24 mouse cellular contexts compared by ENCODE assay signal in genomic region chr1:69583932-69584659, GRCm38 (mm10).
DNase-seq lines count a peak whose midpoint lies in the region; ATAC-seq and TF ChIP-seq lines count a peak whose summit lies in the region.
"Had no signal": no experiment of that assay in that cellular context is flagged by ENCODE, and none has a peak within 500 bp of the region (broad histone marks: within the 10 kb centered on the region; RNA-seq: fewer than 3 reads in every experiment).

No protein-coding gene starts in this region.

- no peak for TF ChIP-seq CTCF in liver, postnatal 0 days (IDR thresholded peaks at IDR 0.05; ENCODE audit: low read depth)
- TF ChIP-seq CTCF in liver, embryonic 14.5 days (IDR thresholded peaks at IDR 0.05; ENCODE audit: low read depth), result no peak

- no peak overlapping the region for H3K4me3 ChIP-seq in liver, embryonic 12.5 days
- no peak overlapping the region for H3K4me3 ChIP-seq in liver, postnatal 0 days (ENCODE audit: low read depth, low read length)
- no peak overlapping the region for H3K4me3 ChIP-seq in liver, embryonic 14.5 days (ENCODE audit: insufficient read depth in 1 of 2, low read depth in 2 of 2, low read length in 2 of 2)
- H3K4me3 ChIP-seq: embryonic facial prominence, embryonic 15.5 days; erythroblast, embryonic 14.5 days; forebrain, embryonic 12.5 days; heart, adult 2 months; heart, embryonic 15.5 days; hindbrain, embryonic 13.5 days had no signal

- DNase-seq in liver, postnatal 0 days, result no peak
- no peak for DNase-seq in liver, embryonic 14.5 days (ENCODE audit: low read depth in 3 of 3, low spot score in 3 of 3)
- DNase-seq in spleen, adult 18-20 months, result no peak
- no peak for DNase-seq in layer of hippocampus, adult 9-11 months
- DNase-seq: adrenal gland, adult 2 months; adrenal gland, postnatal 25 days; cerebellum, adult 2 months; cerebellum, postnatal 10 days; embryo, embryonic 11 days; gastrocnemius, postnatal 10 days; heart, adult 2 months; heart, postnatal 14 days had no signal

- H3K4me1 ChIP-seq in liver, embryonic 12.5 days, result peaks cover 10% of the 10 kb centered on the region
- no peaks in the 10 kb centered on the region for H3K4me1 ChIP-seq in liver, postnatal 0 days (ENCODE audit: insufficient read depth)
- peaks cover 3 to 6% of the 10 kb centered on the region in 2 experiments for H3K4me1 ChIP-seq in liver, embryonic 14.5 days (replicated peaks; ENCODE audit: control insufficient read depth in 2 of 2, insufficient read depth in 2 of 2, low read length in 1 of 2)
- H3K4me1 ChIP-seq: embryonic facial prominence, embryonic 15.5 days; forebrain, embryonic 12.5 days; heart, embryonic 15.5 days; hindbrain, embryonic 13.5 days had no signal

- TF ChIP-seq EP300 in liver, postnatal 0 days (IDR thresholded peaks at IDR 0.05; ENCODE audit: low read depth), result no peak
- no peak for TF ChIP-seq EP300 in liver, embryonic 14.5 days (IDR thresholded peaks at IDR 0.05; ENCODE audit: low read depth)

- no peaks in the 10 kb centered on the region for H3K36me3 ChIP-seq in liver, embryonic 12.5 days
- H3K36me3 ChIP-seq in liver, postnatal 0 days (replicated peaks; ENCODE audit: insufficient read depth, low read length), result no peaks in the 10 kb centered on the region
- no peaks in the 10 kb centered on the region for H3K36me3 ChIP-seq in liver, embryonic 14.5 days (replicated peaks; ENCODE audit: control insufficient read depth, insufficient read depth, low read depth)
- H3K36me3 ChIP-seq: embryonic facial prominence, embryonic 15.5 days; forebrain, embryonic 12.5 days; heart, embryonic 15.5 days; hindbrain, embryonic 13.5 days had no signal

- H3K27me3 ChIP-seq in liver, embryonic 12.5 days (replicated peaks), result no peaks in the 10 kb centered on the region
- H3K27me3 ChIP-seq in liver, postnatal 0 days (ENCODE audit: insufficient read depth, low read length), result no peaks in the 10 kb centered on the region
- no peaks in the 10 kb centered on the region for H3K27me3 ChIP-seq in liver, embryonic 14.5 days (ENCODE audit: control insufficient read depth, insufficient read depth, low read length)
- H3K27me3 ChIP-seq: embryonic facial prominence, embryonic 15.5 days; forebrain, embryonic 12.5 days; heart, embryonic 15.5 days; hindbrain, embryonic 13.5 days had no signal

- H3K27ac ChIP-seq in liver, embryonic 12.5 days, result no peak overlapping the region
- H3K27ac ChIP-seq in liver, postnatal 0 days (ENCODE audit: low read depth), result no peak overlapping the region
- H3K27ac ChIP-seq in liver, embryonic 14.5 days, result no peak overlapping the region
- H3K27ac ChIP-seq: embryonic facial prominence, embryonic 15.5 days; forebrain, embryonic 12.5 days; heart, adult 2 months; heart, embryonic 15.5 days; hindbrain, embryonic 13.5 days; hindbrain, postnatal 0 days had no signal

- no peak overlapping the region for H3K4me2 ChIP-seq in liver, embryonic 12.5 days
- no peak overlapping the region for H3K4me2 ChIP-seq in liver, postnatal 0 days (ENCODE audit: low read depth, low read length)
- H3K4me2 ChIP-seq in liver, embryonic 14.5 days (ENCODE audit: low read depth), result no peak overlapping the region
- H3K4me2 ChIP-seq: embryonic facial prominence, embryonic 15.5 days; forebrain, embryonic 12.5 days; heart, embryonic 11.5 days; heart, embryonic 15.5 days; hindbrain, embryonic 13.5 days had no signal

- peak; percentile 68 for ATAC-seq in liver, embryonic 12.5 days
- ATAC-seq in liver, postnatal 0 days, result no peak
- peak; percentile 64 for ATAC-seq in erythroid progenitor cell, adult 5-6 weeks (replicated peaks; ENCODE audit: low FRiP score, poor library complexity, severe bottlenecking)
- ATAC-seq in liver, embryonic 14.5 days (ENCODE audit: insufficient read depth), result peak; percentile 57
- ATAC-seq in megakaryocyte-erythroid progenitor cell, adult 5-6 weeks (replicated peaks; ENCODE audit: low FRiP score, low TSS enrichment, poor library complexity, severe bottlenecking), result peak; percentile 83
- no peak for ATAC-seq in megakaryocyte, adult 5-6 weeks (ENCODE audit: poor library complexity, severe bottlenecking)
- ATAC-seq: forebrain, embryonic 16.5 days; hindbrain, postnatal 0 days had no signal

- H3K9ac ChIP-seq in liver, embryonic 12.5 days, result no peak overlapping the region
- no peak overlapping the region for H3K9ac ChIP-seq in liver, postnatal 0 days (replicated peaks)
- H3K9ac ChIP-seq in liver, embryonic 14.5 days (replicated peaks), result no peak overlapping the region
- H3K9ac ChIP-seq: embryonic facial prominence, embryonic 15.5 days; forebrain, embryonic 12.5 days; heart, embryonic 15.5 days; hindbrain, embryonic 13.5 days had no signal

- no peaks in the 10 kb centered on the region for H3K9me3 ChIP-seq in liver, embryonic 12.5 days (replicated peaks)
- no peaks in the 10 kb centered on the region for H3K9me3 ChIP-seq in liver, postnatal 0 days (ENCODE audit: low read length)
- H3K9me3 ChIP-seq in liver, embryonic 14.5 days (ENCODE audit: control insufficient read depth, low read length), result no peaks in the 10 kb centered on the region
- H3K9me3 ChIP-seq: embryonic facial prominence, embryonic 15.5 days; forebrain, embryonic 12.5 days; heart, embryonic 15.5 days; hindbrain, embryonic 13.5 days had no signal

- 65% methylated on average over 5 of the region's 5 CpGs for WGBS in liver, embryonic 12.5 days (ENCODE audit: insufficient replicate concordance)
- 67% methylated on average over 5 of the region's 5 CpGs for WGBS in liver, postnatal 0 days (ENCODE audit: insufficient replicate concordance)
- WGBS in liver, embryonic 14.5 days (ENCODE audit: insufficient replicate concordance), result 59% methylated on average over 5 of the region's 5 CpGs

Comparison
In these comparisons a context has a peak if more than half of its experiments do, and no peak if none do; other contexts are left out.
1. ATAC-seq: peak in liver, embryonic 12.5 days (single experiment), erythroid progenitor cell, adult 5-6 weeks (single experiment), liver, embryonic 14.5 days (single experiment) and megakaryocyte-erythroid progenitor cell, adult 5-6 weeks (single experiment); none in liver, postnatal 0 days (single experiment) and megakaryocyte, adult 5-6 weeks (single experiment).